Mouse (Mus musculus) ovary, postnatal 14 days (tissue): ENCODE measurements around the gene Gdf3.
"Not testable (repeated sequence)": the region's sequence is repeated elsewhere in the genome, so short reads cannot be mapped to it uniquely, and the experiment has no call there.

ENCODE experiments used
- DNase-seq: peaks from one replicate; pipeline ENCODE4 v3.0.0; 2022; ENCODE audit warnings: low spot score

The Gdf3 gene

DNA sequence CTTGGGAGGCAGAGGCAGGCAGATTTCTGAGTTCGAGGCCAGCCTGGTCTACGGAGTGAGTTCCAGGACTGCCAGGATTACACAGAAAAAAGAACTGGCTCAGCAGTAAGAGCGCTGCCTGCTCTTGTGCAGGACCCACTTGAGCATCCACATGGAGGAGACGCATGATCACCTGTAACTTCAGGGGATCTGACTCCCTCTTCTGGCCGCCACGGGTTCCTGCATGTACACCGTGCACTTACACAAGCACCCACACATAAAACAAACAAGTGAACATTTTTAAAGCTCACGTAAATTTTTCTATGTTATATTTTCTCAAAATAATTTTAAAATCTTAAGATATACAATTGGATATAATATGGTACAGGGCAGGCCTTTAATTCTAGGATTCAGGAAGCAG is 4.4 kb downstream of the Gdf3 start:
- DNase-seq = no peak

DNA sequence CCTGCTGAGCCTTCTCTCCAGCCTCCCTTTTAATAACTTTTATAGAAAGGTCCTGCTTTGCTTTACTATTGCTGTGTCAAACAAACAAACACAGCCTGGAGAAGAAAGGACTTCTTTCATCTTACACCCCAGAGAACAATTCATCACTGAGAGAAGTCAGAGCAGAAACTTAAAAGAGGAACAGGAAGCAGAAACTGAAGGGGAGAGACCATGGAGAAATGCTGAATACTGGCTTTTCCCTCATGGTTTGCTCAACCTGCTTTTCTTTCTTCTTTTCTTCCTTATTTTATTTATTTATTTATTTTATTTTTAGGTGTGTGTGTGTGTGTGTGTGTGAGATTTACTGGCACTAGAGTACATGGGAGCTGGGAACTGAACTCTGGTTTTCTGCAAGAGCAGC is 5.6 kb downstream of the Gdf3 start:
- DNase-seq = no peak

DNA sequence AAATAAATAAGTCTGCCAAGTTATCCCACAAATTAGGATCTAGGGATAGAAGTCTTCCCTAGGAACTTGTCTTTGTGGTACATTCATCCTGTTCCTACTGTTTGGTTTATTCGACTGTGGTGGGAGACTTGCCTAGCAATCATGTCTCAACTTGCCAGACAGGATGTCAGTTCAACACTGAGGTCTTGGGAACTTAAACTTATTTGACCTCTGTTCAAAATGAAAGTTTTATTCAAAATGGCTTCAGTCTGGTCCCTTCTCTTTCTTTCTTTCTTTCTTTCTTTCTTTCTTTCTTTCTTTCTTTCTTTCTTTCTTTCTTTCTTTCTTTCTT is 6.9 kb downstream of the Gdf3 start:
- no peak for DNase-seq

DNA sequence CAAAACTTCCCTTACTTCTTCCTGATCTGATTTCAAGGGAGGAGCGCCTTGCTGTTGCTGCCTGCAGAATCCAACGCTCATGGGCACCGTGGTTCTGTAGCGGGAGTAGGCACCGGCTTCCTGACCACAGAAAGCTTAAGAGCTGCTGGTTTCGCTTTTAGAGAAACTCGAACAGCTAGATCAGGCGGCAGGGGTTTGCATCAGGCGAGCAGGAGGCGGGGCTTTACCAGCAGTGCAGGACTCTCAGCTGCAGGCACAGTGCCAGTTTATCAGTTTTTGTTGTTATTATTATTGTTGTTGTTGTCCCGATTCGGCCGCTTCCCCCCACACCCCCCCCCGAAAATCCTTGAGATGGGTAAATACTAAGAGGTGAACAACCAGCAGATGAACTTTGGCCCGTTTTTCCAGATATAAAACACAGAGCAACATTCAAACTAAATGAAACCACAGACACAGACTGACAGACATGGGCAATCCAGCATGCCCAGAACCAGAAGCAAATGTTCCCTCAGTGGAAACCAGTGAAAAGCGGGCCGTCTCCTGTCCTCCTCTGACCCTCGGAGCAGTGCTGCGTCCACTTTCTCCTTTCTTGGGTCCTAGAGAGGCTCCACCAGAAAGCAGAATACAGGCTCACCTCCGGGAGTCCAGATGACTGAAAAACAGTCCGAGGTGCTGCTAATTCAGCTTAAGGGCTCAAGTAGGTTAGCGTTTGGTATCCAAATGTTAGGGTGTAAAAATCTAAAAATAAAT is 7.5 kb downstream of the Gdf3 start, which contains the start of gene Apobec1:
TSS of gene Apobec1 (minus strand) at position 203 of the 750 bp plus-strand sequence.
- peak; percentile 56 for DNase-seq

DNA sequence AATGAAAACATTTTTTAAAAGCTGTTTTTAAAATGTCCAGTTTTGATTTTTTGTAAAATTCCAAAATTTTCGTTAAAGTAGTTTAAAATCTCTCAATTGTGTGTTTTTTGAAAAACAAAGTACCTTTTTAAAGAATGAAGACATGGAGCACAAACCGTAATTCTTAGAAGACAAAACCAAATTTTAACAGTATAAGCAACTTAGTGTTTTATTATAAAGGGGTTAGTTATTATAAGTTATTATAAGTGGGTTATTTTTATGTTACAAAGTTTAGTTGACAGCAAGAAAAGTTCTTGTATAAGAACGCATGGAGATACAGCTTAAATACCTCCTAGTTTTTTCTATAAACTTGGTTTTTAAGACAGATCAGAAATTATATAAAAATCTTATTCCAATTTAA is 8.3 kb downstream of the Gdf3 start:
- no peak for DNase-seq

DNA sequence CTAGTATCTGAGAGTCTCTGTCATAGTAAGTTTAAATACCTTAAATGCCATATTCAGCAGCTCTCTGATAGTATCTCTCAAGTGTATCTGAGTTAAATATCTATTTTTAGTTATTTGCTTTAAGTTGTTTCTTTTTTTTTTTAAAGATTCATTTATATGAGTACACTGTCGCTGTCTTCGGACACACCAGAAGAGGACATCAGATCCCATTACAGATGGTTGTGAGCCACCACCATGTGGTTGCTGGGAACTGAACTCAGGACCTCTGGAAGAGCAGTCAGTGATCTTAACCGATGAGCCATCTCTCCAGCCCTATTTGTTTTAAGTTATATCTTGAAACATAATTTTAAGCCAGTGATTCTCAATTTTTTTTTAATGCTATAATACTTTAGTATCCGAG is 8.9 kb downstream of the Gdf3 start:
- DNase-seq = no peak

DNA sequence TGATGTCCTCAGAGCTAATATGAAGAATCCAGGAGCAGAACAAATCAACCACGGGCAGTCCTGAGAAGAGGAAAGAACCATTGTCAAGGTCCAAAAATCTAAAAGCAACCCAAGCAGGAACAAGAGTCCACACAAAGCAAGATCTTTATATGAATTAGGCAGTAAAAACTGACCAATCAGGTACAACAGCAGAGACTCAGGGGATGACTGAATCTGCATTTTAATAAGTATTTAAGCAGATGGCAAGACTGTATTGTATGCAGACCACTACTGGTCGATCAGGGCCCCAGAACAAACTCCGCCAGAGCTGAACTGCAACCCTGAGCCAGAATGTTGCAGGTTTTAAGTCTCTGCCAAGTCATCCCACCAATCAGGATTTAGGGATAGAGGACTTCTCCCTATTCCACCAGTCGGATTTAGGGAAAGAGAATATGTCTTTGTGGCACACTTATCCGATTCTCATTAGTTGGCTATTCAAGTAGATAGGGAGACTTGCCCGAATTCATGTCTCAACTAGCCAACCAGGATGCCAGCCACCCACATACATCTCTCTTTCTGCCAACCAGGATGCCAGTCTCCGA is 9.7 kb downstream of the Gdf3 start:
- no peak for DNase-seq

DNA sequence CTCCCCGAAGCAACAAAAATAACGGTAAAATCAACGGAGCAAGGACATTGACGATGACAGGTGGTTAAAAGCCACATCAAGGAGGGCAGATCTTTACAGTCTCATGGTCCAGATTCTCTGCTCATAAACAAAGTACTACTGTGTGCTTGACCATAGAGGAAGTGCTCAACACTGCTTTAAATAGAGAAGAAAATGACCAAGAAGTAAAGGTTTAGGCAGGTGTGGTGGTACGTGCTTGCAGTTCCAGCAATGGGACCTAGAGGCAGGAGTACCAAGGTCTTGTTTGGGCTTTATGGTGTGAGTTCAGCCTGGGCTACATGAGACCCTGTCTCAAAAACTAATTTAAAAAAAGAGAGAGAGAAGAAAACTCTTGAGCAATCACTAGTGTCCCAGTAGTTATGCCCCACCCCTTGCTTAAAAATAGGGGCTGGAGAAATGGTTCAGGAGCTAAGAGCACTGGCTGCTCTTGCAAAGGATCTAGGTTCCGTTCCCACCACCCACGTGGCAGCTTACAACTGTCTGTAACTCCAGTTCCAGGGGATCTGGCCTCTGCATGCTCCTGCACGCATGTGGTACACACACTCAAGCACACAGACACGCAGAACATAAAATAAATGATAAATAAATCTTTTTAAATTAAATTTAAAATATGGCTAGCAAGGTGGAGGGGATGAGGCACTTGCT is 10.7 kb downstream of the Gdf3 start:
- no peak for DNase-seq

DNA sequence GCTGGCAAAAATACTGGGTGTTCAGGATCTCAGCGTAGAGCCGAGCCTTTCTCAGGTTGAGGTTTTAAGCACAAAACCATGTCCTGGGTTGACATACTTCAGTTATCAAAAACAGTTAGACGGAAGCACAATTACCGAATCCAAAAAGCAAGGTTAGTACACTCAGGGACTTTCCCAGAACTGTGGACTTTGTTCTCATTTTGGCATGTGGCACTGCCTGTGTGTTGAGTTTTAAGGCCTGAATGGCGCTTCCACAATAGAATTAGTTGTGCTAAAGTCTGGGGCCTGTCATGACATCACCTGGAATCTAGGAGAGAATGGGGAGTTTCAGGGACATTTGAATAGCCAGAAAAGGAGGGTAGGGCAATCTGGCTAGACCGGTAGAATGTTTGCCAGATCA is 11.5 kb downstream of the Gdf3 start:
- DNase-seq = no peak

DNA sequence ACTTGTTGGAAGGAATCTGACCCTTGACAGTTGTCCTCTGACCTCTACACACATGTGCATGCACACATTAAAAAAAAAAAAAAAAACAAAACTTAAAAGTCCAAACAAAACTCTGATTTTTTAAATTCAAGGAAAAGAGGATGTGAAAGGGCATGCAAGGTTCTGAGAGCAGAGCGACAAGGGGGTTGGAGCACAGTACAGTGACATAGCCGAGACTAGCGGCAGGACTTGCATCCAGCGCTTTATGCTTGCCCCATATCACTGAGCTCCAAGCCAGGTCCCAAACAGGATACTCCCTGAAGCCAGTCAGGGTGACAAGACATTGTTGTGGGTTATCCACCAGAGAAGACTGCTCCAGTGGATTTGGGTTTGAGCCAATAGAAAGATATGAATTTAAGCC is 11.9 kb downstream of the Gdf3 start:
- DNase-seq = no peak

DNA sequence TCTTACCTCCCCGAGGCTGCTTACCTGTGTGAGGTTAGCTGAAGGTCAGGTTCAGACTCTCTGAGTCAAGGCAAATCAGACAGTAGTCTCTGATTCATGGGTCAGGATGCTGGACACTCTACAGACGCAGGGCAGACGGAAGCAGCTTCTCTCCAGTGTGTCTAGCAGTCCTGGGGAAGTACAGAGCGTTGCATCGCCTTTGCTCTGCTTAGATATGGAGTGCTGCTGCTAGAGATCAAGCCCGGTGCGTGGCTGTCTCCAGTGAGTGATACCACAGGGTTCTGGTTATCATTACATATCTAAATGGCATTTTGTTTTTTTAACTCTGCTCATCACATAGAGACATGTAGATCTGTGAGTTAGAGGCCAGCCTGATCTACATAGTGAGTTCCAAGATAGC is 13.3 kb downstream of the Gdf3 start:
- no peak for DNase-seq

DNA sequence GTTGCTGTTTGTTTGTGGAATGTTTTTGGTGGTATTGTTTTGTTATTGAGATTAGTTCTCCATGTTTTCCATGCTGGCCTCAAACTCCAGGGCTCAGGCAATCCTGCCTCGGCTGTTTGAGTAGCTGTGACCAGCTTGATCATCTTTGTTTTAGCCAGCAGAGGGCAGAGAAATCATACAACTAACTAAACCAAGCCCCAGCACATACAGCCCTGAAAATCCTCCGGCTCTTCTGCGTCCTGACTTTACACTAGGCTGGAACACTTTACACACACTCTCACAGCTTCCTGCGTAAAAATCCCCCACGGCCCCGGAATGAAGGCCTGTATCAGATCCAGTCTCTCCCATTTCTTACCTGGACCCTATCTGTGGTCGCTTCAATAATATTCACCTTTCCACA is 14.2 kb downstream of the Gdf3 start:
- DNase-seq = no peak

DNA sequence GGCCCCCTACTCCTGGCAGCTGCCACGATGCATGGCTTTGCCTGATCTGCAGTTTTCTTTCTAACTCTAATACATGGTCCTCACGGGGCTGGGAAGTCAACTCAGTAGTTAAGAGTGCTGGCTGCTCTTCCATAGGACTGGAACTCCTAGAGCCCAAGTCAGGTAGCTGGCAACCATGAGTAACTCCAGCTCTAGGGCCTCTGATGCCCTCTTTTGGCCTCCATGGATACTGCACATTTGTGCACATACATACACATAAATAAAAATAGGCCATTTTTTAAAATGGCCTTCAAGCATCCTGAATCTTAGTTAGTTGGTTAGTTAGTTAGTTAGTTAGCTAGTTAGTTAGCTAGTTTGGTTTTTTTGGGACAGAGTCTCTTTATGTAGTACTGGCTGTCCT is 17.0 kb downstream of the Gdf3 start:
- no peak for DNase-seq

DNA sequence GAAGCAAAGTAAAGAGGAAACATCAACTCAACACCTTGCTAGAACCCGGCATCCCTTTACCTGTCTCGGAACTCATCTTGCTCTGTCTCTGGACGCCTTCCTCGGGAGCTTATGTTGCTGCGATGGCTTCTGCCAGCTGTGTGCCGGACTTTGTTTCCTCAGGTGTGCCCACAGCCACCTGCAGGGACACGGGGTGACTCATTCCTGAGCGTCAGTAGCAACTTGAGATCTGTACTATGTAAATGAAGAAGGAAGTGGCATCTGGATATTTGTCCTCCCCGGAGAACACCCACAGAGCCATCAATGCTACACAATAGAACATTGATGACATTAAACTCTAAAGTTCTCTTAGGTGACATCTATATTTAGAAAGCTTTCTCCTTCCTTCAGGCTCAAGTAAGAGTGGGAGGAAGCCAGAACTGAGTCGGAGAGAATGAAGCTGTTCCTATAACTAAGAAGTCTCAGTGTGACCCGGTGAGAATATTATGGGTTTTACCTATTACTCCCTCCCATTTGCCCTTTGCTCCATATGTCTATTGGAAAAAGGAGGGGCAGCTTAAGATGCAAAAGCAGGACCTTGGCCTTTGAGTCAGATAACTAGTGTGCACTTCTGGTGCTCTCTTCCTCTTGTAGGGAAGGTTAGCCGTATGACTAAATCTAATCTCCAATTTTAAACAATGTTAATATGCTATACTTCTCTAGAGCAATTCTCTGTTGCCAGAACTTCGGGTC is 18.7 kb downstream of the Gdf3 start:
- no peak for DNase-seq

DNA sequence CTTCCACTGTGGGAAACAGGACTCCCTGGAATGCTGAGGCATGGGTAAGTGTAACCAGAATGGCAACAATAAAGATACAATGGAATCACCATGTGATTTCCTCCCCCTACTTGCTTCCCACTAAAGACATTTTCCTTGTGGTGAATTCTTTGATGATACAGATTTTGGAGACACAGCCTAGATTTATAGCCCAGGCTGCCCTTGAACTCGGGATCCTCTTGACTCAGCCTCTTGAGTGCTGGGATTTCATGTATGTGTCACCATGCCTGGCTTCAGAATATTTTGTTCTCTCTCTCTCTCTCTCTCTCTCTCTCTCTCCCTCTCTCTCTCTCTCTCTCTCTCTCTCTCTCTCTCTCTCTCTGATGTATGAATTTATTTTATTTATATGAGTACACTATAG is 30.8 kb downstream of the Gdf3 start:
- no peak for DNase-seq

DNA sequence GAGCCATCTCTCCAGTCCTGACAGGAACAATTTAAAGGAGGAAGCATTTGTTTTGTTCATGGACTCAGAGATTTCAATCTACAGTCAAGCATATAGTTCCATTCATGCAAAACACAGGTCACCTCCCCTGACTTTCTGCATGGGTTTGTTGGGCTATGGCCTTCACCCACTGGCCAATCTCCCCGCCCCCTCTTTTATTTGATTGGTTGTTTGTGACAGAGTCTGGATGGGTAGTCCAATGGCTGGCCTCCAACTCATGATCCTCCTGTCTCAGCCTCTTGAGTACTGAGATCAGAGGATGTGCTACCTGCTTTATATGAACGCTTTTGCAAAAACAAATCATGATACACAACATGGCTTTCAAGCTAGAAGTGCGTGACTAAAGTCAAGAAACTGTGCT is 32.9 kb downstream of the Gdf3 start:
- no peak for DNase-seq

DNA sequence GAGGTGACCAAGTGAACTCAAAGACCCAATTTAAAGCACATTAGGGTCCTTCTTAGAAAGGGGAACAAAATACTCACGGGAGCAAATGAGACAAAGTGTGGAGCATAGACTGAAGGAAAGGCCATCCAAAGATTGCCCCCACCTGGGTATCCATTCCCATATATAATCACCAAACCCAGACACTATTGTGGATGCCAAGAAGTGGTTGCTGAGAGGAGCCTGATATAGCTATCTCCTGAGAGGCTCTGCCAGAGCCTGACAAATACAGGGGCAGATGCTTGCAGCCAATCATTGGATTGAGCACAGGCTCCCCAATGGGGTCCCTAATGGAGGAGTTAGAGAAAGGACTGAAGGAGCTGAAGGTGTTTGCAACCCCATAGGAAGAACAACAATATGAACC is 34.9 kb downstream of the Gdf3 start:
- DNase-seq = not testable (repeated sequence)

DNA sequence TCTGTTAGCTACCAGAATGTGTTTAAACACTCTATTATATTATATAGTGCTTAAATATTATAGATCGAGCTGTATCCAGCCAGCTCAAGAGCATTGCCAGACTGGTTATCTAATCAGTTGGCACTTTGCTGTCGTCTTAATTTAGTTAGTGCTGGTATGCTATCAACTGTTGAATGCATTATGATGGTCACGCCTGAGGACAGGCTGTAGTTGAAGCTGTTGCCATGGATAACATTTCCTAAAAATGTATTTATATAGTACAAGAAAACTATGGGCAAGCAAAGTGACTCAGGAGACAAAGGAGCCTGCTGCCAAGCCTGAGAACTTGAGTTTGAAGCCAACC is 38.3 kb downstream of the Gdf3 start:
- no peak for DNase-seq

DNA sequence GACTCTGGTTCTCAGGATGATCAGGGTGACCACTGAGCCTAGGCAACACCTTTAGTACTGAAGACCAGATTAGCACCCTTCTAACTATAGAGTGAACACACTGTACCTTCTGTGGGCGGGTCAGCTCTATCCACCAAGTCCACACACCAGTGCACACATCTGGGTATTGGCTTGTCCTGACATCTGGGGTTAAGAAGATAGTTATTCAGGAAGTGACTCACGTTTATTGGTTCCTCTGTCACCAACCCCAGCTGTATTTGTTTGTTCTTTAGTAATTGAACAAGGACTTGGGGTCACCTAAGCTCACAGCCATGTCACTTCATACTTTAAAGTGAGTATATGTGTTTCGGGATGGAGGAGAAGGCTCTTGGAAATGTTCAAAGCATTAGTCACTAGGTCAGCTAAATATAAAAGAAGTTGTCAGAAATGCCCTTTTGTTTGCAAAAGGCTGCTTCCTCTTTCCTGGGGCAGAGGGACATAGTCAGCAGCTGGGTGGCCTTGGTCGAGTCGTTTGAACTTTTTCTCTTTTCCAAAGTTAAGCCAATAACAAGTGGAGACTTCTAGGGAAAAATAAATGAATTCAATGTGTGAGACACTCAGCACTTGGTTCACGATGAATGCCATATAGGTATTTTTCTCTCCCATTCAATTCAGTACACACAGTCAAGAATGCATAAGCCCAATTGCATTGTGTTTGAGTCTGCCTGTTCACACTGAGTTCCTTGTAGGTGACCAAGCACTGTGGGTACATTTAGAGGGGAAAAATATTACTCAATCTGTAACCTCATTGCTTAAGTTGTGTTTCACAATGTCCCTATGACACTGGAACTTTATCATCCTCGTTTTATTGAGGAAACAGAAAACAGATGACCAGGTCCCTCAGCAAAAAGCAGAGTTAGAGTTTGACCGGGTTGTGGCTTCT is 38.9 kb downstream of the Gdf3 start:
- DNase-seq = no peak

DNA sequence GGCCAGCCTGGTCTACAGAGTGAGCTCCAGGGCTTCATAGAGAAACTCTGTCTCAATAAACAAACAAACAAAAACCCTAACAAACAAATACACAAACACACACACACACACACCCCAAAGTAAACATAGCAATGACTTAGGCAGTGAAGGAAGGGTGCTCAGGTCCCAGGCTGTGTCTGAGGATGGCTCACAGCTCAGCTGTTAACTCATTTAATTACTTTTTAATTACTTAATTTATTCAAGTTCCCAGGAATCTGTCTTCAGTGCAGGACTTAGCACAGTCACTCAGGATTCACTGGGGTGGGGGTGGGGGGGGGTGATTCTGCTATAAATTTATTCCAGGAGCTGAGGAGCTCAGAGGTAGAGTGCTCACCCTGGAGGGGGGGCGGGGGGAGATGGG is 40.1 kb downstream of the Gdf3 start:
- DNase-seq = no peak

DNA sequence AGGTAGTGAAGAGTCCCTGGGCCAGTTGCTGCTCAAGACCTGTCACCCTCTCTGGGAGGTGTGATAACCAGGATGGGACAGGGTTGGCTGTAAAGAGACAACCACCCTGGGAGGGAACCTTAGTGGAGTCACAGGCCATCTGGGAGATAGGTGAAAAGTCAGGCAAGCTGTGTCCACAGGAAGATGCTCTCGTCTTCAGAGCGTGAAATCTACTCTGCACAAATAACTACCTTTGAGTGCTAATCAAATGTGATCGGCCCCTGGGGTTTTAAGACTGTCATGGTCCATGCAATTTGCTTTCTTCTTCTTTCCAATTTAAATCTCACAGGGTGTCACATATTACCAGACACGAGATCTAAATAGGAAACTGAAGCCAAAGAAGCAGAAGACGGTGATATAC is 40.8 kb downstream of the Gdf3 start:
- DNase-seq = no peak
